Mouse (Mus musculus) heart, adult 2 months (tissue): ENCODE measurements around the gene Parp1. TPM values are rescaled to one million over a fixed set of nuclear protein-coding genes. Genes with fewer than 3 reads are reported as not detected.

ENCODE experiments used
- DNase-seq, 2 experiments: peaks; one replicate each; pipeline ENCODE4 v3.0.0; 2021
- H3K27ac ChIP-seq: fragments of 200-600 bp; 2 replicates; pipeline ENCODE4 v1.8.1; 2022
- H3K27me3 ChIP-seq: fragments of 200-500 bp; 2 replicates; pipeline ENCODE4 v1.6.1; 2012; ENCODE audit warnings: mild to moderate bottlenecking, low read length, inconsistent platforms, mixed read lengths; ENCODE audit not compliant: control insufficient read depth, insufficient read depth
- H3K36me3 ChIP-seq: fragments of 200-500 bp; 2 replicates; pipeline ENCODE4 v1.6.1; 2012; ENCODE audit warnings: low read length, inconsistent platforms; ENCODE audit not compliant: control insufficient read depth, insufficient read depth
- H3K4me1 ChIP-seq: fragments of 200-500 bp; 2 replicates; pipeline ENCODE4 v1.6.1; 2011; ENCODE audit warnings: low read length; ENCODE audit not compliant: control insufficient read depth, insufficient read depth
- H3K4me3 ChIP-seq: fragments of 200-600 bp; 2 replicates; pipeline ENCODE4 v1.8.1; 2022
- H3K79me2 ChIP-seq: fragments of 200-500 bp; replicated peaks from 2 replicates; pipeline ENCODE4 v1.6.1; 2012; ENCODE audit warnings: mild to moderate bottlenecking, inconsistent platforms, low read length, moderate library complexity, mixed read lengths; ENCODE audit not compliant: control insufficient read depth, insufficient read depth
- H3K9ac ChIP-seq: fragments of 200-500 bp; 2 replicates; pipeline ENCODE4 v1.6.1; 2012; ENCODE audit warnings: low read depth, mild to moderate bottlenecking, control low read depth, inconsistent platforms, low read length, mixed read lengths
- CTCF ChIP-seq: fragments of 200-600 bp; IDR thresholded peaks from 2 replicates; pipeline ENCODE4 v1.8.1; 2022; ENCODE audit warnings: antibody characterized with exemption, mild to moderate bottlenecking, moderate library complexity
- EP300 ChIP-seq: fragments of 200-500 bp; IDR thresholded peaks from 2 replicates; pipeline ENCODE4 v1.6.1; 2011; ENCODE audit warnings: low read depth, low read length, control low read depth; ENCODE audit not compliant: insufficient read depth
- POLR2A ChIP-seq: fragments of 200-500 bp; IDR thresholded peaks from 2 replicates; pipeline ENCODE4 v1.6.1; 2011; ENCODE audit warnings: mild to moderate bottlenecking, low read depth, low read length, control low read depth; ENCODE audit not compliant: insufficient read depth
- WGBS: fragments of 180-500 bp; shearing (Covaris S2); methylation state at CpG from one replicate; pipeline ENCODE4 v1.1.7; 2018; 5-methylcytosine and 5-hydroxymethylcytosine counted together
- intact Hi-C: fragments of 180-260 bp; cut with DNase I; formaldehyde crosslinking; loops from one replicate; pipeline ENCODE4 v1.15.1; 2025
- microRNA-seq, 2 experiments: library from miRNA; unstranded; fragments of <30 nt; microRNA quantifications; one replicate each; pipeline ENCODE4 v1.2.0; 2021
- polyA plus RNA-seq: library from polyadenylated mRNA; depleted of rRNA; stranded (reverse); fragments of >200 nt; gene quantifications from 2 replicates; pipeline ENCODE4 v1.2.3, GENCODE M21; 2012; rRNA removed
- total RNA-seq, 2 experiments: library from RNA; stranded (reverse); gene quantifications; 2 replicates each; pipeline ENCODE4 v1.2.3; 2021

Parp1 gene
- total and polyA plus RNA-seq, 3 experiments, result 19.5 to 60.2 (median 56.9) TPM

GRCm38 (mm10) chr1:180641518-180642227 is 72.9 kb downstream of the Parp1 start:
- peak overlapping the region; percentile 70 for H3K27ac ChIP-seq
- DNase-seq, result no peak
- peaks cover 4% of the 10 kb centered on the region for H3K4me1 ChIP-seq
- WGBS, result 2% methylated on average over 50 of the region's 50 CpGs
- H3K27me3 ChIP-seq, result no peaks in the 10 kb centered on the region
- no peaks in the 10 kb centered on the region for H3K36me3 ChIP-seq
- TF ChIP-seq POLR2A (no peak), CTCF (no peak), EP300 (no peak)
- intact Hi-C loops, result loop anchor here (2.0 to 5.0 kb wide), 2 partner anchors 37 to 74 kb away; partner anchors contain the start of gene Parp1
- H3K4me3 ChIP-seq, result peak overlapping the region; percentile 100
- peak overlapping the region; percentile 88 for H3K9ac ChIP-seq
- H3K79me2 ChIP-seq, result no peaks in the 10 kb centered on the region

GRCm38 (mm10) chr1:180642228-180642564 is 73.5 kb downstream of the Parp1 start:
- H3K27me3 ChIP-seq, result no peaks in the 10 kb centered on the region
- H3K79me2 ChIP-seq, result no peaks in the 10 kb centered on the region
- intact Hi-C loops, result loop anchor here (5.0 kb wide), 1 partner anchor 75 kb away; the partner anchor contains the start of gene Parp1
- no peak for TF ChIP-seq EP300
- no peak for TF ChIP-seq POLR2A
- no peak for TF ChIP-seq CTCF
- WGBS, result 72% methylated on average over 8 of the region's 8 CpGs
- H3K36me3 ChIP-seq, result no peaks in the 10 kb centered on the region
- H3K9ac ChIP-seq, result no peak overlapping the region
- no peak overlapping the region; the same call in 1 of the 2 replicates for H3K4me3 ChIP-seq
- peaks cover 4% of the 10 kb centered on the region for H3K4me1 ChIP-seq
- DNase-seq, result no peak
- H3K27ac ChIP-seq, result no peak overlapping the region

Small RNA genes lying within 50 kb of the gene (microRNA-seq; reads per million reads assigned to microRNA genes)
- 0 reads per million in 2 experiments for gene Mir6904

Other genes with a start within 250 kb of the Parp1 start
- 10 to 100 TPM; 50.0 to 50.7 TPM for gene Itpkb, start 238.4 kb upstream of the Parp1 start, total RNA-seq
- gene Itpkb, start 238.4 kb upstream of the Parp1 start, polyA plus RNA-seq, result 21.5 and 29.9 TPM in 2 replicates
- 1 to 10 TPM; 2.0 to 2.8 TPM for gene Stum, start 85.4 kb upstream of the Parp1 start, total RNA-seq
- 3.7 and 6.0 TPM in 2 replicates for gene Stum, start 85.4 kb upstream of the Parp1 start, polyA plus RNA-seq
- 1 to 10 TPM; 2.2 to 2.4 TPM for gene Lin9, start 72.2 kb downstream of the Parp1 start, total RNA-seq
- gene Lin9, start 72.2 kb downstream of the Parp1 start, polyA plus RNA-seq, result 1.5 and 2.6 TPM in 2 replicates
- gene Mixl1, start 128.1 kb downstream of the Parp1 start, total RNA-seq, result not detected
- gene Mixl1, start 128.1 kb downstream of the Parp1 start, polyA plus RNA-seq, result not detected in 2 replicates
- gene Acbd3, start 157.1 kb downstream of the Parp1 start, total RNA-seq, result 10 to 100 TPM; 20.6 to 23.8 TPM
- gene Acbd3, start 157.1 kb downstream of the Parp1 start, polyA plus RNA-seq, result 9.0 and 15.7 TPM in 2 replicates
- 100 to 1,000 TPM; 405 to 430 TPM for gene H3f3a, start 245.0 kb downstream of the Parp1 start, total RNA-seq
- gene H3f3a, start 245.0 kb downstream of the Parp1 start, polyA plus RNA-seq, result 258 and 363 TPM in 2 replicates